Mouse (Mus musculus): ENCODE measurements at regions not wholly inside any gene's neighbourhood (a gene's known extent, or its start where the extent isn't known, plus 50 kb on each side); places are given as distances from the start of the nearest gene placed in this dataset.
"Not testable (repeated sequence)": the region's sequence is repeated elsewhere in the genome, so short reads cannot be mapped to it uniquely, and the experiment has no call there.

GRCm38 (mm10) chr1:112486046-112486445 is 621.3 kb upstream of the Dsel start:
- not testable (repeated sequence) for DNase-seq (ENCODE audit: low read depth, low spot score)

DNA sequence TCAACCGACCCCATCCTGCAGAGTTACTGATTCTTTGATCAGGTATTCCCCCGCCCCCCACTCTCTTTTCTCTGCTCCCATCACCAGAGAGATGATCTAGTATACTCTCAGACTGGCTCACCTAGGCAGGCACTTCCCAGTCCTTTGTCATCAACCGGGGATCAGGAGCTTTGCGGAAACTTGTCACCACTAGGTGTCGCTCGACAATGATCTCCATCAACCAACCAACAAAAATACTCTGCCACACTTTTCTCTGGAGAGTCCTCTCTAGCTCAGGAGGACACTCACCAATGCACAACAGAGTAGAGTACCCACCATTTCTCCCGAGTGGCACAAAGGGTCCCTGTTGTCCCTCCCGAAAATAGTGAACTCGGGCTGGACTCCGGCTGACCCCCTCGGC is 591.3 kb upstream of the Dsel start:
- DNase-seq (ENCODE audit: low read depth, low spot score), result peak; percentile 32

DNA sequence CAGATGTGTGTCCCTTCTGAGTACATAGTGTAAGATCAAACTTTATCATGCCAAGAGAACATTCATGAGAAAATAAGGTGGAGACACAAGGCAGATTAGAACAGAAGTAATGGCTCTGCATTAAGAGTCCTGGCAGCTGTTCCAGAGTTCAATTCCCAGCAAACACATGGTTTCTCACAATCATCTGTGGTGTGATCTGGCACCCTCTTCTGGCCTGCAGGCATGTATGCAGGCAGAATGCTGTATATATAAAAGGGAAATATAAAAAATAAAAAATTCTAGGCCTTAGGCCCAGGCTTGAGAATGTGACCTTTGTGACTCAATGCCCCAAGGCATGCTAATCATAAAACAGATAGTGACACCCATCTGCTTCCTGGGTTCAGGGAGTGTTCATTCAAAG is 587.7 kb upstream of the Dsel start:
- no peak for DNase-seq (ENCODE audit: low read depth, low spot score)

- DNase-seq (ENCODE audit: low read depth, low spot score), result peak; percentile 11
These were observed 586.9 kb upstream of the Dsel start for GRCm38 (mm10) chr1:112451622-112452021.

- no peak for DNase-seq (ENCODE audit: low read depth, low spot score)
These were observed 574.4 kb upstream of the Dsel start for GRCm38 (mm10) chr1:112439109-112439508.

DNA sequence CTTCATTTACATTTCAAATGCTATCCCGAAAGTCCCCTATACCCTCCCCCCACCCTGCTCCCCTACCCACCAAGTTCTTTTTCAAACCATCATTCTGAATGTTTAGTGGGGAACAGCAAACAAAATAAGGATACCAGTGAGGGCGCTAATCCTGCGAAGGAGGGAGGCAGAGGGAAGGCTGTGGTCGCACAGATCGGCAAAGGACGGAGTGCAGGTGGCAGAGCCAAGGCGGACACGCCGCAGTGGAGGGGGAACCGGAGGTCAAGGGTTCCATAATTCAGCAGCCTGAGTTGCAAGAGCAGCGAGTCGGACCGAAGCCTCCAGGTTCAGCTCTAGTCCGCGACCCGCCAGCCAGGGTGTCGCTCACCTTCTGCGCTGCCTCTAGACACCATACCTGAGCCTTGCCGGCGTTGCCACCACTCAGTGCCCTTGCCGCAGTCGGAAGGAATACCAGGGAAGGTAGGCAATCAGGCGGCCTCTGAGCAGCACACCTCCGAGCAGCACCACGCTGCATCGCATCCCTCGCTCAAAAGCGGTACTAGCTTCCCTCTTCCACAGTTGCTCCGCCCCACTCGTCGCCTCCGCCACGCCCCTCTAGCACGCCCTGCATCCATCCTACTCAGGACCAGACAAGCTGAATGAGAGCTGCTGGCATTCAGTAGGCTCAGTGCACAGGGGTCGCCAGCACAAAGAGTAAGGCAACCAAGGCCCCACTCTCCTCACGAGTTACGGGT is 551.8 kb upstream of the Dsel start:
- peak; percentile 21 for DNase-seq (ENCODE audit: low read depth, low spot score)

DNA sequence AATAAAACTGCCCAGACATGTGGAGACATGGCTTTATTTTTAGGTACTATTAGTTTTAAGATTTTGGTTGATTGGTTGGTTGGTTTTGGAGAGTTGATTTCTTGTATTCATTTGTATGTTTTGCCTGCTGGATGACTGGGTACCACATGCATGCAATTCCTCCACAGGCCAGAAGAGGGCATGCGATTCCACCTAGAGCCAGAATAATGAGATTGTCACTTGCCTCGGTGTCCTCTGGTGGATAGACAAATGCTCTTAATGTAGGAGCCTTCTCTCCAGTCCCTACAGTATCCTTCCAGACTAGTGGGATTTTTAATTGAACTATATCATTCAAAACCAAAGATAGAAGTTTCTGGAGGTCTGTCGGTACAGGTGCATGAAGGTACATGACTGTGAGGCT is 524.1 kb upstream of the Dsel start:
- peak; percentile 29 for DNase-seq (ENCODE audit: low read depth, low spot score)

GRCm38 (mm10) chr1:112384015-112384414 is 519.3 kb upstream of the Dsel start:
- DNase-seq (ENCODE audit: low read depth, low spot score), result no peak

GRCm38 (mm10) chr1:112379651-112380264 is 515.0 kb upstream of the Dsel start:
- peak; percentile 67 for DNase-seq (ENCODE audit: low read depth, low spot score)

GRCm38 (mm10) chr1:112378660-112379059 is 513.9 kb upstream of the Dsel start:
- peak; percentile 46 for DNase-seq (ENCODE audit: low read depth, low spot score)

GRCm38 (mm10) chr1:112355816-112356215 is 491.1 kb upstream of the Dsel start:
- DNase-seq (ENCODE audit: low read depth, low spot score), result no peak

Measured in telencephalon, adult 2 months (tissue).